Mouse (Mus musculus) liver, postnatal 0 days (tissue): Measurements from ENCODE around the gene Siglece.

Experiments used
- CTCF ChIP-seq: sonication (generic); IDR thresholded peaks from 2 replicates; pipeline ENCODE4 v1.5.1; 2016; ENCODE audit warnings: antibody characterized with exemption, low read depth
- EP300 ChIP-seq: IDR thresholded peaks from 2 replicates; pipeline ENCODE4 v1.6.1; 2016; ENCODE audit warnings: antibody characterized with exemption, low read depth, mild to moderate bottlenecking

- TF ChIP-seq CTCF (no peak), EP300 (no peak)
Measured at GRCm38 (mm10) chr7:43672581-43673260, 12.8 kb upstream of the Siglece start.
